Mouse (Mus musculus) Patski (cell line): ENCODE results near the gene 1700123K08Rik. TPM values are rescaled to one million over a fixed set of nuclear protein-coding genes. Genes with fewer than 3 reads are reported as not detected.
"Not testable (repeated sequence)": the region's sequence is repeated elsewhere in the genome, so short reads cannot be mapped to it uniquely, and the experiment has no call there.

Source experiments
- ATAC-seq: fragments of 100-300 bp; one replicate; pipeline ENCODE4 v1.8.0; 2021
- CTCF ChIA-PET: fragments of 350-600 bp; sonication (Branson Sonifier 250); formaldehyde crosslinking; loops from one replicate; lab custom pipeline; 2022; ENCODE audit warnings: inconsistent platforms; lab: Charles Lee
- POLR2A ChIA-PET: fragments of 350-600 bp; sonication (Branson Sonifier 250); formaldehyde crosslinking; loops from one replicate; lab custom pipeline; 2022; ENCODE audit warnings: antibody characterized with exemption, inconsistent platforms; lab: Charles Lee
- DNase-seq: peaks from one replicate; pipeline ENCODE4 v3.0.0-alpha.2; 2011; ENCODE audit warnings: low read depth, low spot score
- H3K27me3 ChIP-seq: fragments of 371-371 bp; one replicate; pipeline ENCODE4 v1.5.1; 2021
- CTCF ChIP-seq: fragments of 100-300 bp; IDR thresholded peaks from one replicate; pipeline ENCODE4 v1.5.1; 2021
- in situ Hi-C: fragments of 300-500 bp; cut with MboI; formaldehyde crosslinking; loops from 3 replicates; pipeline ENCODE4 v1.11.1; 2018; ENCODE audit warnings: low pct_unique_long_range_greater_than_20kb, mixed read lengths
- polyA plus RNA-seq: library from polyadenylated mRNA; unstranded; gene quantifications from one replicate; pipeline ENCODE4 v1.2.3, GENCODE M21; 2021

Gene 1700123K08Rik
- not detected for polyA plus RNA-seq

- CTCF ChIA-PET, DNase-seq, POLR2A ChIA-PET, H3K27me3 ChIP-seq, ATAC-seq, in situ Hi-C loops: not testable (repeated sequence)
These were observed at the start of gene 1700123K08Rik for GRCm38 (mm10) chr5:138564612-138565011. 1700123K08Rik (minus strand) TSS chr5:138564712.

GRCm38 (mm10) chr5:138587396-138587795, 22.9 kb upstream of the 1700123K08Rik start:
- POLR2A ChIA-PET, result no interaction called here
- ATAC-seq (no peak), DNase-seq (no peak)
- no peaks in the 10 kb centered on the region for H3K27me3 ChIP-seq
- in situ Hi-C loops, result no loop called here
- CTCF ChIA-PET, result interaction anchor here (1.2 kb wide), 1 partner anchor 26 kb away, joined by 3 read pairs; no protein-coding TSS in a partner anchor
- no peak for TF ChIP-seq CTCF

- H3K27me3 ChIP-seq, result no peaks in the 10 kb centered on the region
- ATAC-seq (no peak), DNase-seq (no peak)
- CTCF ChIA-PET, result no interaction called here
- POLR2A ChIA-PET, result no interaction called here
- in situ Hi-C loops, result no loop called here
- peak; percentile 44 for TF ChIP-seq CTCF
These were observed 7.1 kb upstream of the 1700123K08Rik start for GRCm38 (mm10) chr5:138571623-138572022.

- ATAC-seq, result no peak
- ChIA-PET POLR2A (no interaction called here), CTCF (no interaction called here)
- in situ Hi-C loops, result loop anchor here (10.0 kb wide), 1 partner anchor 348 kb away; no protein-coding TSS in a partner anchor
- peaks cover 22% of the 10 kb centered on the region for H3K27me3 ChIP-seq
- DNase-seq, result no peak
- peak; percentile 70 for TF ChIP-seq CTCF
These were observed 11.8 kb downstream of the 1700123K08Rik start for GRCm38 (mm10) chr5:138552718-138553117.

- TF ChIP-seq CTCF, result no peak
- in situ Hi-C loops, result no loop called here
- ChIA-PET CTCF (no interaction called here), POLR2A (no interaction called here)
- ATAC-seq (no peak), DNase-seq (no peak)
- peaks cover 40% of the 10 kb centered on the region for H3K27me3 ChIP-seq
These were observed 32.0 kb downstream of the 1700123K08Rik start for GRCm38 (mm10) chr5:138532491-138532890.

Other genes starting within 250 kb of the 1700123K08Rik start
- not detected for gene Pvrig, start 222.8 kb downstream of the 1700123K08Rik start, polyA plus RNA-seq
- 12.8 TPM for gene Zfp157, start 123.2 kb downstream of the 1700123K08Rik start, polyA plus RNA-seq
- 39.0 TPM for gene Zfp68, start 55.0 kb upstream of the 1700123K08Rik start, polyA plus RNA-seq
- gene A430033K04Rik, start 58.1 kb upstream of the 1700123K08Rik start, polyA plus RNA-seq, result 4.5 TPM
- 188 TPM for gene Fam20c, start 189.8 kb upstream of the 1700123K08Rik start, polyA plus RNA-seq